34 mouse cellular contexts compared by ENCODE assay signal in genomic region chr12:84442526-84442925, GRCm38 (mm10).
"Had no signal": no experiment of that assay in that cellular context is flagged by ENCODE, and none has a peak within 500 bp of the region (broad histone marks: within the 10 kb centered on the region; RNA-seq: fewer than 3 reads in every experiment).

No protein-coding gene starts in this region.

- H3K9me3 ChIP-seq: heart, embryonic 12.5 days; heart, embryonic 13.5 days; heart, embryonic 15.5 days; hindbrain, embryonic 10.5 days; hindbrain, embryonic 12.5 days; hindbrain, embryonic 13.5 days; hindbrain, embryonic 15.5 days; intestine, embryonic 15.5 days; kidney, embryonic 15.5 days had no signal

- H3K9ac ChIP-seq: heart, embryonic 12.5 days; heart, embryonic 13.5 days; heart, embryonic 15.5 days; hindbrain, embryonic 12.5 days; hindbrain, embryonic 13.5 days; hindbrain, embryonic 14.5 days; hindbrain, embryonic 15.5 days; intestine, embryonic 15.5 days; kidney, embryonic 15.5 days had no signal

- H3K4me2 ChIP-seq: heart, embryonic 12.5 days; heart, embryonic 13.5 days; heart, embryonic 15.5 days; hindbrain, embryonic 12.5 days; hindbrain, embryonic 13.5 days; hindbrain, embryonic 14.5 days; hindbrain, embryonic 15.5 days; intestine, embryonic 15.5 days; kidney, embryonic 15.5 days had no signal

- H3K4me1 ChIP-seq: heart, embryonic 12.5 days; heart, embryonic 15.5 days; hindbrain, embryonic 10.5 days; hindbrain, embryonic 12.5 days; hindbrain, embryonic 13.5 days; hindbrain, embryonic 15.5 days; intestine, embryonic 15.5 days; kidney, embryonic 15.5 days had no signal

- ATAC-seq: hindbrain, embryonic 16.5 days; hindbrain, postnatal 0 days; inflammation-experienced regulatory T-cells, adult 6 months; intestine, embryonic 15.5 days; intestine, embryonic 16.5 days; intestine, postnatal 0 days had no signal

- H3K36me3 ChIP-seq: hindbrain, embryonic 10.5 days; hindbrain, embryonic 12.5 days; intestine, embryonic 15.5 days had no signal

- H3K27me3 ChIP-seq: heart, embryonic 12.5 days; hindbrain, embryonic 15.5 days; intestine, embryonic 15.5 days; kidney, embryonic 15.5 days had no signal

- H3K4me3 ChIP-seq: heart, embryonic 12.5 days; heart, embryonic 13.5 days; heart, embryonic 15.5 days; hindbrain, embryonic 10.5 days; hindbrain, embryonic 12.5 days; hindbrain, embryonic 13.5 days; hindbrain, embryonic 15.5 days; intestine, embryonic 15.5 days; kidney, embryonic 15.5 days; layer of hippocampus, adult 2 months; left cerebral cortex, adult 2 months had no signal

- DNase-seq: heart, postnatal 10 days; heart, postnatal 14 days; heart, postnatal 36 days; heart, postnatal 4 days; kidney, adult 11 months; kidney, adult 18-20 months; kidney, adult 2 months; kidney, adult 8-10 months; kidney, adult 9 months; kidney, postnatal 10 days; kidney, postnatal 14 days; kidney, postnatal 25 days; kidney, postnatal 36 days; kidney, postnatal 4 days; layer of hippocampus, adult 9-11 months; layer of hippocampus, postnatal 36 days had no signal

- H3K27ac ChIP-seq: heart, embryonic 13.5 days; heart, embryonic 15.5 days; hindbrain, embryonic 10.5 days; hindbrain, embryonic 12.5 days; hindbrain, embryonic 13.5 days; hindbrain, embryonic 14.5 days; hindbrain, embryonic 15.5 days; hindbrain, postnatal 0 days; intestine, embryonic 15.5 days; kidney, embryonic 15.5 days; kidney, postnatal 0 days; layer of hippocampus, adult 2 months; left cerebral cortex, adult 2 months had no signal
